Mouse (Mus musculus) effector memory CD4-positive, alpha-beta T cell, adult 5 months (primary cell): ENCODE data around the gene Prickle1. TPM values are rescaled to one million over a fixed set of nuclear protein-coding genes. Genes with fewer than 3 reads are reported as not detected.

Experiments
- polyA plus RNA-seq: library from polyadenylated mRNA; unstranded; fragments of 100-300 nt; shearing (Covaris generic); gene quantifications from one replicate; pipeline ENCODE4 v1.2.1, GENCODE M21; 2017

Prickle1 gene
- 19.2 TPM for polyA plus RNA-seq

GRCm38 (mm10) chr15:93595746-93596145, at the start of gene Prickle1:
Gene Prickle1, minus strand, starts transcription at chr15:93595891.

Other genes with a start within 250 kb of the Prickle1 start
- gene Zcrb1, start 197.6 kb downstream of the Prickle1 start, polyA plus RNA-seq: 88.6 TPM
- gene Pphln1, start 197.5 kb downstream of the Prickle1 start, polyA plus RNA-seq: 33.7 TPM